Mouse (Mus musculus) limb, embryonic 10.5 days (tissue): Measurements from ENCODE around the gene Rad17. TPM values are rescaled to one million over a fixed set of nuclear protein-coding genes. Genes with fewer than 3 reads are reported as not detected.

Source experiments
- DNase-seq: peaks from one replicate; pipeline ENCODE4 v3.0.0-alpha.2; 2017; ENCODE audit warnings: low spot score
- H3K27ac ChIP-seq: fragments of 300-500 bp; sonication (generic); 2 replicates; pipeline ENCODE4 v1.5.1; 2016; ENCODE audit warnings: mild to moderate bottlenecking
- H3K27me3 ChIP-seq: fragments of 300-500 bp; sonication (generic); 2 replicates; pipeline ENCODE4 v1.6.1; 2016; ENCODE audit warnings: low read depth, mild to moderate bottlenecking; ENCODE audit not compliant: poor library complexity, severe bottlenecking
- H3K36me3 ChIP-seq: fragments of 300-500 bp; sonication (generic); 2 replicates; pipeline ENCODE4 v1.6.1; 2016; ENCODE audit warnings: mild to moderate bottlenecking, moderate library complexity
- H3K4me1 ChIP-seq: fragments of 300-500 bp; sonication (generic); 2 replicates; pipeline ENCODE4 v1.6.1; 2016
- H3K4me3 ChIP-seq: fragments of 300-500 bp; sonication (generic); 2 replicates; pipeline ENCODE4 v1.5.1; 2016; ENCODE audit warnings: mild to moderate bottlenecking, moderate library complexity
- H3K9me3 ChIP-seq: fragments of 300-500 bp; sonication (generic); replicated peaks from 2 replicates; pipeline ENCODE4 v1.6.1; 2016; ENCODE audit warnings: mild to moderate bottlenecking
- WGBS: fragments of 180-500 bp; shearing (Covaris S2); methylation state at CpG from one replicate; pipeline ENCODE4 v1.1.7; 2016; 5-methylcytosine and 5-hydroxymethylcytosine counted together
- polyA plus RNA-seq: library from polyadenylated mRNA; unstranded; fragments of >200 nt; fragmentation: Nextera tagmentation; extraction: Ambion mirVana; gene quantifications from 2 replicates; pipeline ENCODE4 v1.2.1, GENCODE M21; 2016

Gene Rad17
- polyA plus RNA-seq, 1 experiment from 2014 or later = 25.8 TPM

GRCm38 (mm10) chr13:100579951-100580350 lies 70.9 kb downstream of the Rad17 start:
- Histone ChIP-seq H3K4me3 (no peak overlapping the region), H3K36me3 (no peaks in the 10 kb centered on the region), H3K9me3 (no peaks in the 10 kb centered on the region), H3K27ac (no peak overlapping the region), H3K27me3 (no peaks in the 10 kb centered on the region), H3K4me1 (peaks cover 3% of the 10 kb centered on the region; the same call in 1 of the 2 replicates)
- no peak for DNase-seq

DNA sequence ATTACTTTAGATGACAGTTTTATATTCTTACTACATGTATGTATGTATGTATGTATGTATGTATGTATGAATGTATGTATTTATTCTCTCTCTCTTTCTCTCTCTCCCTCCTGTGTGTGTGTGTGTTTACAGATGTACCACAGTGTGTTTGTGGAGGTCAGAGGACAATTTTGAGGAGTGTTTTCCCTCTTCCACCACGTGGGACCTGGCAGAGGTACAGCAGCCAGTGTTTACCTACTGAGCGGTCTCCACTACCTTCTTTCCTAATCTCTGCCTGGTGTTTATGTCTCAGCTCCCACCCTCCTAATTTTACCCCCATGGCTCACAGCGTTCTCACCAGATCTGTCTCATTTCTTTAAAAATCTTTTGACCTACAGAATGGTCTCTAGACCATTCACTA lies 71.6 kb downstream of the Rad17 start:
- peaks cover 3% of the 10 kb centered on the region; the same call in 1 of the 2 replicates for H3K4me1 ChIP-seq
- H3K4me3 ChIP-seq = no peak overlapping the region
- WGBS = 61% methylated on average over 3 of the region's 3 CpGs
- H3K9me3 ChIP-seq = no peaks in the 10 kb centered on the region
- no peaks in the 10 kb centered on the region for H3K36me3 ChIP-seq
- no peak for DNase-seq
- H3K27me3 ChIP-seq = no peaks in the 10 kb centered on the region
- H3K27ac ChIP-seq = no peak overlapping the region

DNA sequence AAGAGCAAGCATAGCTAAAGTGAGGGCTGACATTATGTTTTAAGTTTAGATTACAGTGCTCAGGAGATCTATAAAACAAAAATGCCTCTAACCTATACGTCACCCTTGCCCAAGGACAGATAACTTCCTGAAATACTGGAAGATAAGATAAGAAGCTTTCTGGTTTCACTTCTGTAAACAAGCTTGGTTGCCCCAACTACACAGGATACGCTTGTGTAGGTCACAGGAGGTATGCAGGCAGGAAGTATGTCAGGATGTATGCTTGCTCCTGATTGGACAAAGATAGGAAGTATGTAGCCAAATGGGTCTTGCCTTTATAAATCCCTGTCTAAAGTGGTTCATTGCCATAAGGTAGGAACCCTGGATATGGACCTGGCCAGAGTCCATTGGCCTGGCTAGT lies 74.9 kb downstream of the Rad17 start:
- Histone ChIP-seq H3K9me3 (no peaks in the 10 kb centered on the region), H3K4me1 (no peaks in the 10 kb centered on the region), H3K27ac (no peak overlapping the region), H3K27me3 (no peaks in the 10 kb centered on the region), H3K36me3 (no peaks in the 10 kb centered on the region), H3K4me3 (no peak overlapping the region)
- WGBS = 63% methylated on average over 2 of the region's 2 CpGs
- DNase-seq = no peak

- no peak overlapping the region for H3K27ac ChIP-seq
These were observed 80.1 kb downstream of the Rad17 start for GRCm38 (mm10) chr13:100570713-100571112.

GRCm38 (mm10) chr13:100568359-100568758 lies 82.5 kb downstream of the Rad17 start:
- H3K4me1 ChIP-seq = no peaks in the 10 kb centered on the region
- 97% methylated on average over 1 of the region's 1 CpGs for WGBS
- H3K27ac ChIP-seq = no peak overlapping the region
- no peaks in the 10 kb centered on the region for H3K27me3 ChIP-seq
- H3K36me3 ChIP-seq = no peaks in the 10 kb centered on the region
- DNase-seq = no peak
- no peak overlapping the region for H3K4me3 ChIP-seq
- H3K9me3 ChIP-seq = no peaks in the 10 kb centered on the region

More at GRCm38 (mm10) chr13:100570713-100571112, 80.1 kb downstream of the Rad17 start:
- Histone ChIP-seq H3K4me1 (no peaks in the 10 kb centered on the region), H3K27me3 (no peaks in the 10 kb centered on the region), H3K36me3 (no peaks in the 10 kb centered on the region), H3K9me3 (no peaks in the 10 kb centered on the region), H3K4me3 (no peak overlapping the region)
- DNase-seq = no peak
- WGBS = 66% methylated on average over 2 of the region's 2 CpGs

Other genes starting within 250 kb of the Rad17 start
- not detected in 2 replicates for gene Naip1, start 198.2 kb downstream of the Rad17 start, polyA plus RNA-seq
- gene Gtf2h2, start 158.5 kb downstream of the Rad17 start, polyA plus RNA-seq = 91.7 and 99.3 TPM in 2 replicates
- 1.3 and 1.8 TPM in 2 replicates for gene Ocln, start 98.3 kb downstream of the Rad17 start, polyA plus RNA-seq
- 3.0 and 3.5 TPM in 2 replicates for gene Marveld2, start 34.1 kb downstream of the Rad17 start, polyA plus RNA-seq
- 361 and 370 TPM in 2 replicates for gene Ak6, start 72 bp downstream of the Rad17 start, polyA plus RNA-seq
- gene Taf9, start 528 bp upstream of the Rad17 start, polyA plus RNA-seq = 21.4 and 23.0 TPM in 2 replicates
- gene Ccdc125, start 18.7 kb upstream of the Rad17 start, polyA plus RNA-seq = 3.7 and 4.1 TPM in 2 replicates
- 116 and 117 TPM in 2 replicates for gene Cdk7, start 79.9 kb upstream of the Rad17 start, polyA plus RNA-seq
- 97.0 and 114 TPM in 2 replicates for gene Mrps36, start 93.6 kb upstream of the Rad17 start, polyA plus RNA-seq
- 72.3 and 77.8 TPM in 2 replicates for gene Cenph, start 124.8 kb upstream of the Rad17 start, polyA plus RNA-seq
- gene Ccnb1, start 135.5 kb upstream of the Rad17 start, polyA plus RNA-seq = 406 and 409 TPM in 2 replicates
- 44.8 and 45.2 TPM in 2 replicates for gene Slc30a5, start 182.4 kb upstream of the Rad17 start, polyA plus RNA-seq